Mouse (Mus musculus) liver, embryonic 12.5 days (tissue): ENCODE data around the gene Golgb1. TPM values are rescaled to one million over a fixed set of nuclear protein-coding genes. Genes with fewer than 3 reads are reported as not detected.

Experiments
- ATAC-seq: fragments of 200-750 bp; cut with Nextera tagmentation; 2 replicates; pipeline ENCODE4 v1.8.0; 2017; ENCODE audit warnings: moderate number of reproducible peaks, mild to moderate bottlenecking, moderate library complexity
- H3K27ac ChIP-seq: fragments of 300-500 bp; sonication (generic); 2 replicates; pipeline ENCODE4 v1.5.1; 2016; ENCODE audit warnings: mild to moderate bottlenecking
- H3K27me3 ChIP-seq: fragments of 300-500 bp; sonication (generic); replicated peaks from 2 replicates; pipeline ENCODE4 v1.6.1; 2016; ENCODE audit warnings: mild to moderate bottlenecking, moderate library complexity
- H3K36me3 ChIP-seq: fragments of 300-500 bp; sonication (generic); 2 replicates; pipeline ENCODE4 v1.6.1; 2016; ENCODE audit warnings: mild to moderate bottlenecking, moderate library complexity
- H3K4me1 ChIP-seq: fragments of 300-500 bp; sonication (generic); 2 replicates; pipeline ENCODE4 v1.6.1; 2016
- H3K4me2 ChIP-seq: fragments of 300-500 bp; sonication (generic); 2 replicates; pipeline ENCODE4 v1.6.1; 2016; ENCODE audit warnings: mild to moderate bottlenecking, moderate library complexity
- H3K4me3 ChIP-seq: fragments of 300-500 bp; sonication (generic); 2 replicates; pipeline ENCODE4 v1.5.1; 2016; ENCODE audit warnings: mild to moderate bottlenecking, moderate library complexity
- H3K9ac ChIP-seq: fragments of 300-500 bp; sonication (generic); 2 replicates; pipeline ENCODE4 v1.6.1; 2016; ENCODE audit warnings: mild to moderate bottlenecking, moderate library complexity
- H3K9me3 ChIP-seq: fragments of 300-500 bp; sonication (generic); replicated peaks from 2 replicates; pipeline ENCODE4 v1.6.1; 2016; ENCODE audit warnings: mild to moderate bottlenecking, moderate library complexity
- WGBS: fragments of 180-500 bp; shearing (Covaris S2); methylation state at CpG from one replicate; pipeline ENCODE4 v1.1.7; 2016; ENCODE audit not compliant: insufficient replicate concordance; 5-methylcytosine and 5-hydroxymethylcytosine counted together
- polyA plus RNA-seq: library from polyadenylated mRNA; unstranded; fragments of >200 nt; fragmentation: Nextera tagmentation; extraction: Ambion mirVana; gene quantifications from 2 replicates; pipeline ENCODE4 v1.2.1, GENCODE M21; 2016

Gene Golgb1
- polyA plus RNA-seq, 1 experiment from 2014 or later = 36.3 TPM

DNA sequence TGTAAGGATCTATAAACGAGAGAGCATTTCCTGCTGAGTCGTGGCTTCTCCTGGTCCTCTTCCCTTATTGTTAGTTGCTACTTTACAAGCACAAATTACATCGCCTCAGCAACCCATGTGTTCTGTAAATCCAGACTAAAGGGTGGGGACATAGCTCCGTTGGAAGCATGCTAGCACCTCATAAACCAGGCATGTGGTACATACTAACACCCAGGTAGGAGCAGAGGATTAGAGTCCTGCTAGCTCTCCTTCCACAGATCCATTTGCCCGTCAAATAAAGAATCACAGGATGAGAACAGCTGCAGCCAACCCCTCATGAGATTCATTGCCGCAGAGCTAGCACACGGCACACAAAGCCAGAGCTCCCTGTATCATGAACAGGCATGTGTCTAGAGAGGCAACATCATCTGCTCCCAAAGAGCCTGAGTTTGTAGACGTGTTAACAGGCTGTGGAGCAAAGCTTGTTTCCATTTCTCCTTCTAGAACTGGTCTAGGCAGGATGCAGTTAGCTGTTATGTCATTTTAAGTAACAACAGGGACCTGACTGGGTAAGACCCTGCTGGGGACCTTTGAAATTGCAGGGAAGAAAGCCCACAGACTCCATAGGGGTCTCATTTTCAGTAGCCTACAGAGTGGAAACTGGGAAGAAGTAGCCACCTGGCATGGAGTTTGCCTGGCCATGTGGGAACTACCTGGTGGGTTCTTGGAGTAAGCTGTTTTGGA is 74.8 kb downstream of the Golgb1 start:
- Histone ChIP-seq H3K27me3 (no peaks in the 10 kb centered on the region), H3K4me1 (no peaks in the 10 kb centered on the region), H3K4me2 (no peak overlapping the region), H3K9me3 (no peaks in the 10 kb centered on the region), H3K4me3 (no peak overlapping the region), H3K27ac (no peak overlapping the region), H3K9ac (no peak overlapping the region), H3K36me3 (no peaks in the 10 kb centered on the region)
- 58% methylated on average over 8 of the region's 8 CpGs for WGBS
- ATAC-seq = no peak

- WGBS = 68% methylated on average over 4 of the region's 4 CpGs
- H3K27me3 ChIP-seq = no peaks in the 10 kb centered on the region
- H3K27ac ChIP-seq = no peak overlapping the region
- H3K4me1 ChIP-seq = no peaks in the 10 kb centered on the region
- ATAC-seq = no peak
- no peak overlapping the region for H3K4me2 ChIP-seq
- H3K9me3 ChIP-seq = no peaks in the 10 kb centered on the region
- H3K9ac ChIP-seq = no peak overlapping the region
- no peaks in the 10 kb centered on the region for H3K36me3 ChIP-seq
- H3K4me3 ChIP-seq = no peak overlapping the region
Measured at GRCm38 (mm10) chr16:36951029-36951428, 76.1 kb downstream of the Golgb1 start.

DNA sequence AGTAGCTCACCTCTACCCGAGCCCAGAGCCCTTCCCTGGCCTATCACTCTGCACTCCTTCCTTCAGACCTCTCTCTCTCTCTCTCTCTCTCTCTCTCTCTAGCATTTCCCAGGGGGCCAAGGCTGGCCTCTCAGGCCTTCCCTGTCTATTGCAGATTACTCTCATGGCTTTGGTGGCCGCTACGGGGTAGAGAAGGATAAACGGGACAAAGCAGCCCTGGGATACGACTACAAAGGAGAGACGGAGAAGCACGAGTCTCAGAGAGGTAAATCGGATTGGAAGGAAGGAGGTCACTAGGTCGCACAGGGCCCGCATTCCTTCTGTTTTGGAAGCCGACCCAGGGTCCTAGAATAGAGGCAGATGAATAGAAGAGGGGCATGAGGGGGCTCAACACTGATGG is 80.2 kb downstream of the Golgb1 start:
- no peaks in the 10 kb centered on the region for H3K27me3 ChIP-seq
- no peak for ATAC-seq
- no peak overlapping the region for H3K27ac ChIP-seq
- no peaks in the 10 kb centered on the region for H3K9me3 ChIP-seq
- H3K36me3 ChIP-seq = peaks cover 4% of the 10 kb centered on the region; the same call in 1 of the 2 replicates
- no peak overlapping the region for H3K4me2 ChIP-seq
- H3K4me3 ChIP-seq = no peak overlapping the region
- H3K4me1 ChIP-seq = no peaks in the 10 kb centered on the region
- no peak overlapping the region for H3K9ac ChIP-seq
- 79% methylated on average over 11 of the region's 11 CpGs for WGBS

DNA sequence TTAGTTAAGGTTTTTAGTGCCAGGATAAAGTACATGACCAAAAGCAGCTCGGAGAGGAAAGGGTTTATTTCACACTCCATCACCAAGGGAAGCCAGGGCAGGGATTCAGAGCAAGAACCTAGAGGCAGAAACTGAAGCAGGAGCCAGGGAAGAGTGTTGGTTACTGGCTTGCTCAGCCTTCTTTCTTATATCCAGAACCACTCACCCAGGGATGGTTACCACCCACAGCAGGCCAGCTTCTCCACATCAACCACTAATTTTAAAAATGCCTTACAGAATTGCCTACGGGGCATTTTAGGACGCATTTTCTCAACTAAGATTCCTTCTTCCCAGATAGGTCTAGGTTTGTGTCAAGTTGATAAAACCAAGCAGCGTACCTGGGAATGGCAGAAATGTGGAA is 88.5 kb downstream of the Golgb1 start:
- Histone ChIP-seq H3K4me1 (no peaks in the 10 kb centered on the region), H3K4me2 (no peak overlapping the region), H3K4me3 (no peak overlapping the region), H3K27me3 (no peaks in the 10 kb centered on the region), H3K9ac (no peak overlapping the region), H3K27ac (no peak overlapping the region), H3K36me3 (no peaks in the 10 kb centered on the region), H3K9me3 (no peaks in the 10 kb centered on the region)
- ATAC-seq = no peak
- 76% methylated on average over 4 of the region's 4 CpGs for WGBS

GRCm38 (mm10) chr16:36979127-36979526 is 104.2 kb downstream of the Golgb1 start:
- WGBS = 77% methylated on average over 2 of the region's 2 CpGs
- Histone ChIP-seq H3K4me2 (no peak overlapping the region), H3K4me1 (no peaks in the 10 kb centered on the region), H3K27me3 (no peaks in the 10 kb centered on the region), H3K9me3 (no peaks in the 10 kb centered on the region), H3K27ac (no peak overlapping the region), H3K4me3 (no peak overlapping the region), H3K36me3 (no peaks in the 10 kb centered on the region), H3K9ac (no peak overlapping the region)
- ATAC-seq = no peak

Other genes with a start within 250 kb of the Golgb1 start
- 4.3 and 4.9 TPM in 2 replicates for gene Cd86, start 209.1 kb upstream of the Golgb1 start, polyA plus RNA-seq
- 0.05 TPM in 2 replicates for gene Ildr1, start 181.2 kb upstream of the Golgb1 start, polyA plus RNA-seq
- gene Slc15a2, start 90.2 kb upstream of the Golgb1 start, polyA plus RNA-seq = 1.4 and 2.1 TPM in 2 replicates
- 16.6 and 17.4 TPM in 2 replicates for gene Iqcb1, start 46.8 kb upstream of the Golgb1 start, polyA plus RNA-seq
- gene Eaf2, start 137 bp upstream of the Golgb1 start, polyA plus RNA-seq = 0.35 and 0.39 TPM in 2 replicates
- 12.5 and 13.1 TPM in 2 replicates for gene Hcls1, start 59.8 kb downstream of the Golgb1 start, polyA plus RNA-seq
- gene Fbxo40, start 115.3 kb downstream of the Golgb1 start, polyA plus RNA-seq = 0.04 and 0.05 TPM in 2 replicates
- gene Polq, start 136.6 kb downstream of the Golgb1 start, polyA plus RNA-seq = 14.9 and 15.2 TPM in 2 replicates